Mouse (Mus musculus) limb, embryonic 10.5 days (tissue): ENCODE data around the gene 4930404N11Rik. TPM values are rescaled to one million over a fixed set of nuclear protein-coding genes. Genes with fewer than 3 reads are reported as not detected.

Source experiments
- DNase-seq: peaks from one replicate; pipeline ENCODE4 v3.0.0-alpha.2; 2017; ENCODE audit warnings: low spot score
- H3K27ac ChIP-seq: fragments of 300-500 bp; sonication (generic); 2 replicates; pipeline ENCODE4 v1.5.1; 2016; ENCODE audit warnings: mild to moderate bottlenecking
- H3K27me3 ChIP-seq: fragments of 300-500 bp; sonication (generic); 2 replicates; pipeline ENCODE4 v1.6.1; 2016; ENCODE audit warnings: low read depth, mild to moderate bottlenecking; ENCODE audit not compliant: poor library complexity, severe bottlenecking
- H3K36me3 ChIP-seq: fragments of 300-500 bp; sonication (generic); 2 replicates; pipeline ENCODE4 v1.6.1; 2016; ENCODE audit warnings: mild to moderate bottlenecking, moderate library complexity
- H3K4me1 ChIP-seq: fragments of 300-500 bp; sonication (generic); 2 replicates; pipeline ENCODE4 v1.6.1; 2016
- H3K4me3 ChIP-seq: fragments of 300-500 bp; sonication (generic); 2 replicates; pipeline ENCODE4 v1.5.1; 2016; ENCODE audit warnings: mild to moderate bottlenecking, moderate library complexity
- H3K9me3 ChIP-seq: fragments of 300-500 bp; sonication (generic); replicated peaks from 2 replicates; pipeline ENCODE4 v1.6.1; 2016; ENCODE audit warnings: mild to moderate bottlenecking
- WGBS: fragments of 180-500 bp; shearing (Covaris S2); methylation state at CpG from one replicate; pipeline ENCODE4 v1.1.7; 2016; 5-methylcytosine and 5-hydroxymethylcytosine counted together
- polyA plus RNA-seq: library from polyadenylated mRNA; unstranded; fragments of >200 nt; fragmentation: Nextera tagmentation; extraction: Ambion mirVana; gene quantifications from 2 replicates; pipeline ENCODE4 v1.2.1, GENCODE M21; 2016

Gene 4930404N11Rik
- polyA plus RNA-seq, 1 experiment from 2014 or later = 0.24 TPM

- 80% methylated on average over 4 of the region's 4 CpGs for WGBS
- peaks cover 30% of the 10 kb centered on the region for H3K27me3 ChIP-seq
These were observed 10.1 kb downstream of the 4930404N11Rik start for GRCm38 (mm10) chr10:81355533-81355932.

DNA sequence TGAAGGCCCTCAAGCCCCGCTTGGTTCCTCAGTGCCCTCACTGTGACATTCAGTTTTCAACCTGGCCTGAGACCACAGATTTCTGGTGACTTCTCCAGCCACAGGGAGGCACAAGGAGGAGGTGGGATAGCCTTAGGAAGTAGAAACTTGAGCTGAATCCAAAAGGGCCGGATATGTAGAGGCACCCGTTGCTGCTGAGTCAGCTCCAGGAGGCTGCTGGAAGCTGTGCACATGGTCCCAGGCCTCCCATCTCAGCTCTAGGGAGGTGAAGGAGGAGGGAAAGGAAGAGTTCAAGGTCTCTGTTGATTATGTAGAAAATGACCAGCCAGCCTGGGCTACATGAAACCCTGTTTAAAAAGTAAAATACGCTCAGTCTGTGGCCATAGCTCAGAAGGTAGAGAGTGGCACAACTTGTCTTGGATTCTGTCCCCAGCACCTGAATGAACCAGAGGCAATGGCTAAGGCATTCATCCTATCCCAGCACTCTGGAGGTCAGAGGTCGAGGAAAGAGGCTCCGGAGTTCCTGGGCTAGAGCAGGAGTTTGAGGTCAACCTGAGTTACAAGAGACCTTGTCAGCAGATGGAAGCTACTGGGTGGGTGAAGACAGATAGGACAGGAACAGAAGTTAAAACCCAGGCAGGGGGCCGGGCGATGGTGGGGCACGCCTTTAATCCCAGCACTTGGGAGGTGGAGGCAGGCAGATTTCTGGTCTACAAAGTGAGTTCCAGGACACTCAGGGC, 10.7 kb downstream of the 4930404N11Rik start:
- H3K4me3 ChIP-seq = no peak overlapping the region
- H3K27ac ChIP-seq = no peak overlapping the region
- peaks cover 30% of the 10 kb centered on the region for H3K27me3 ChIP-seq
- WGBS = 71% methylated on average over 9 of the region's 9 CpGs
- DNase-seq = no peak
- peaks cover 70% of the 10 kb centered on the region for H3K4me1 ChIP-seq
- H3K9me3 ChIP-seq = no peaks in the 10 kb centered on the region
- no peaks in the 10 kb centered on the region for H3K36me3 ChIP-seq

More at GRCm38 (mm10) chr10:81355533-81355932, 10.1 kb downstream of the 4930404N11Rik start:
- H3K27ac ChIP-seq = no peak overlapping the region
- DNase-seq = no peak
- H3K4me1 ChIP-seq = peaks cover 68% of the 10 kb centered on the region
- H3K9me3 ChIP-seq = no peaks in the 10 kb centered on the region
- no peaks in the 10 kb centered on the region for H3K36me3 ChIP-seq
- no peak overlapping the region for H3K4me3 ChIP-seq

DNA sequence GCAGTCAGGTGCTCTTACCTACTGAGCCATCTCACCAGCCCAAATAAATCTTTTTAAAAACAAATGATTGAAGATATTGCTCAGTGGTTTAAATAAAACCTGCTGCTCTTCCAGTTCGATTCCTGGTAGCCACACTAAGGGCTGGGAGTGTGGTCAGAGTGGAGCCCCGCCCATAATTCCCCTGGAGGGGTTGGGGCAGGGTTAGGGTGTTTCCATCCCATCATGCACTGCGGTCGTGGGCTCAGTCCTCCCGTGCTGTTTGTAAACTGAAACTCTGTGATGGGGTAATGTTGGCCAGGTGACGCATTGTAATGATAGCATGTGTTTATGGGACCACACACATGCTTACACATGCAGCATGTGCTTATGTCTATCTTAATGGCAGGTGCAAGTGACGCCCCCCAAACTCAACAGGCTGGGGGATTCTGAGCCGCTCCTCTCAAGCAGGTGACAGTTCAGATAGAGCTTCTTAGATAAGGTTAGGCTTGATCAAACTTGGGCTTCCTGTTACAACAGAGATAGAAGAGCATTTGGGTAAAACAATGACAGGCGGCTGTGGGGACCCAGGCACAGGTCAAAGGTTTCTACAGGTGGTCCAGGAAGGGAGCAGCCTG, 13.8 kb downstream of the 4930404N11Rik start:
- H3K27me3 ChIP-seq = peaks cover 27% of the 10 kb centered on the region
- H3K9me3 ChIP-seq = no peaks in the 10 kb centered on the region
- H3K4me1 ChIP-seq = peaks cover 69% of the 10 kb centered on the region
- no peak overlapping the region for H3K4me3 ChIP-seq
- WGBS = 24% methylated on average over 9 of the region's 9 CpGs
- peaks cover 20% of the 10 kb centered on the region for H3K36me3 ChIP-seq
- H3K27ac ChIP-seq = no peak overlapping the region
- DNase-seq = no peak

- peaks cover 25% of the 10 kb centered on the region for H3K27me3 ChIP-seq
- peak within 1 kb of the TSS; percentile 95 for H3K27ac ChIP-seq
- H3K36me3 ChIP-seq = peaks cover 27% of the 10 kb centered on the region
- peaks cover 75% of the 10 kb centered on the region for H3K4me1 ChIP-seq
- under 1% methylated on average over 54 of the region's 54 CpGs for WGBS
- DNase-seq = peak; percentile 99
- H3K4me3 ChIP-seq = peak within 1 kb of the TSS; percentile 97
- no peaks in the 10 kb centered on the region for H3K9me3 ChIP-seq
These were observed 15.1 kb downstream of the 4930404N11Rik start, which contains the start of gene Hmg20b for GRCm38 (mm10) chr10:81350351-81351063. Gene Hmg20b, minus strand, starts transcription at chr10:81350480.

- Histone ChIP-seq H3K4me1 (peaks cover 69% of the 10 kb centered on the region), H3K4me3 (peak overlapping the region; percentile 97)
These were observed 15.7 kb downstream of the 4930404N11Rik start for GRCm38 (mm10) chr10:81349961-81350350.

DNA sequence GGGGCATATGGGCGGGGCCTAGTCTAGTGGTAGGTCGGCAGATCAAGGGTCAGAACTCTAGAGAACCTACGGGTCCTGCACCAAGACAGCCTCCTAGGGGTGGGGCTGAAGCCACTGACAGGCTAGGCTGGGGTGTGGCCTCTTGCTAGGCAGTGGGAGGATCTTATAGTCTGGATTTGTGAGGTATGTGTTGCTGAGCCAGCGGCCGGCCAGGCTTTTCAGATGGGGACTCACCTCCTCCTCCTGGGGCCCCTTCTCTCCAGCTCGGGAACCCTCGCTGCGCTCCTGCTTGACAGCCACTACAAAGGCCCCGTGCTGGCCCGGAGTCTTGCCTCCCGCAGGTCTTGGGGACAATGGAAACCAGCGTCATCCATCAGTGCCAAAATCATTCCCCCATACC, 16.5 kb downstream of the 4930404N11Rik start:
- WGBS = 6% methylated on average over 12 of the region's 12 CpGs
- no peak for DNase-seq
- Histone ChIP-seq H3K4me3 (peak overlapping the region; percentile 97), H3K36me3 (peaks cover 32% of the 10 kb centered on the region), H3K27me3 (peaks cover 39% of the 10 kb centered on the region), H3K27ac (peak overlapping the region; percentile 95), H3K4me1 (peaks cover 61% of the 10 kb centered on the region), H3K9me3 (no peaks in the 10 kb centered on the region)

More at GRCm38 (mm10) chr10:81349961-81350350, 15.7 kb downstream of the 4930404N11Rik start:
- Histone ChIP-seq H3K27me3 (peaks cover 31% of the 10 kb centered on the region), H3K36me3 (peaks cover 32% of the 10 kb centered on the region), H3K9me3 (no peaks in the 10 kb centered on the region), H3K27ac (peak overlapping the region; percentile 95)
- no peak for DNase-seq
- WGBS = under 1% methylated on average over 29 of the region's 29 CpGs

DNA sequence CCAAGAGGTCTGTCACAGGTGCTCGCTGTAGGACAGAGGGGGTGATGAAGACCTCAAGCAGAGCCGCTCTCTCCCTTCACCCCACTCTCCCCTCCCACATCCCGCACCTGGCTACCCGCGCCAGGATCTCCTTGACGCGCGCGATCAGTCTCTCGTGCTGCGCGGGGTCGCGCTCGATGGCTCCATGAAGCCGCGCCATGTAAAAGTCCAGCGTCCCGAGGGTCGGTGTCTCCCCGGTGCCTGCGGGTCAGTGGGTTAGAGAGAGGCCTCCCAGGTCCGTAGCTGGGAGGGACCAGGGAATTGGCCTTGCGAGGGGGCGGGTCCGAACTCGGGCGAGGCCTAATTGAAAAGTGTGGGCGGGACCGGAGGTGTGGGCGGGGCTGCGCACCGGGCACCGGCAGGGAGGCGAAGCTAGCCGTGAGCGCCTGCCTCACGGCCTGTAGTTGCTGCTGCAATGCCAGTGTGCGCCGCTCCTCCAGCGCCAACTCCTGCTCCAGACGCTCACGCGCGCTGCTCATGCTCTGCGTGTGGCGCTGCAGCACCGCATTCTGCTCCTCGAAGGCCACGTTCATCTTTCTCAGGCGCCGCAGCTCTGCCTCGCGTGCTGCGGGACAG, 19.1 kb downstream of the 4930404N11Rik start:
- Histone ChIP-seq H3K27ac (peak overlapping the region; percentile 38), H3K27me3 (peaks cover 64% of the 10 kb centered on the region), H3K4me3 (peak overlapping the region; percentile 47), H3K9me3 (no peaks in the 10 kb centered on the region), H3K36me3 (peaks cover 32% of the 10 kb centered on the region), H3K4me1 (peaks cover 59% of the 10 kb centered on the region)
- peak; percentile 84 for DNase-seq
- WGBS = 4% methylated on average over 55 of the region's 55 CpGs

- WGBS = 88% methylated on average over 4 of the region's 4 CpGs
- DNase-seq = no peak
- Histone ChIP-seq H3K27me3 (peaks cover 78% of the 10 kb centered on the region), H3K27ac (no peak overlapping the region), H3K9me3 (no peaks in the 10 kb centered on the region), H3K4me1 (peaks cover 58% of the 10 kb centered on the region), H3K36me3 (peaks cover 32% of the 10 kb centered on the region), H3K4me3 (peak overlapping the region; percentile 11; the same call in 1 of the 2 replicates)
These were observed 20.5 kb downstream of the 4930404N11Rik start for GRCm38 (mm10) chr10:81345162-81345534.

GRCm38 (mm10) chr10:81344421-81345161, 21.0 kb downstream of the 4930404N11Rik start:
- Histone ChIP-seq H3K27ac (no peak overlapping the region), H3K4me1 (peaks cover 53% of the 10 kb centered on the region), H3K9me3 (no peaks in the 10 kb centered on the region), H3K27me3 (peaks cover 82% of the 10 kb centered on the region), H3K4me3 (peak overlapping the region; percentile 11; the same call in 1 of the 2 replicates), H3K36me3 (peaks cover 32% of the 10 kb centered on the region)
- DNase-seq = no peak
- 58% methylated on average over 8 of the region's 8 CpGs for WGBS

DNA sequence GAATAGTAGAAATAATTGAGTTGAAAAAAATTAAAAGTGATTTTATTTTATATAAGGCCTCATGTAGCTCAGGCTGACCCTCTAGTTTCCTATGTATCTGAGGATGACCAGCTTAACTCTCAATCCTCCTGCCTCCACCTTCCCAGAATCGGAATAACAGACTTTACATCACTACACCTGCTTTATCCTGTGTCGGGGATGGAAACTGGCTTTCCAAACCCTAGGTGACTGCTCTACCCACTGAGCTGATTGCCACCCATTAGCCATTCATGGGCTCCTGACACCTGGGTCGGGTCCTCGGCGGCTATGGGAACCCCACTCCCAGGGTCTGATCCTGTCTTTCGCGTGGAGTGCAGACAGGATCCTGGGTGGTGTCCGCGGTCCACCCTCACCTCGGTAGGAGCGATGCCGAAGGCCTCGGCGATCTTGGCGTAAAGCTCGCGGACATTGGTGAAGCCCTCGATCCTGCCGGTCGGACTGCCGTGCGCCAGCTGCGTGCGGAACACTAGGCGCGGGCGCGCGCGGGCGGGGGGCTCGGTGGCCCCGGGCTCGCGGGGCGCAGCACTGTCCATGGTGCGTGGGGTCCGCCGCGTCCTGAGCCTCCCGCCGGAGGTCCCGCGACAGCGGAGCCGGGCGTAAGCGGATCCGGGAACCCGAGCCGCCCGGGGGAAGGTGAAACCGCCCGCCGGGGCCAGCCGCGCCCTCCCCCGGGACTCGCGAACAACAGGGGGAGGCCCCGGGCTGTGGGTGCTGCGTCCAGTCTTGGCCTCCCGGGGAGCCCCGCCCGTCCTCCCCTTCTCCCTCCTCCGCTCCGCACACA, 22.7 kb downstream of the 4930404N11Rik start, which contains the start of gene Gipc3:
Gipc3 (minus strand) TSS at position 581 of the 820 bp plus-strand sequence.
- H3K4me3 ChIP-seq = peak within 1 kb of the TSS; percentile 54
- H3K27ac ChIP-seq = peak within 1 kb of the TSS; percentile 58; the same call in 1 of the 2 replicates
- peaks cover 20% of the 10 kb centered on the region for H3K36me3 ChIP-seq
- peaks cover 87% of the 10 kb centered on the region for H3K27me3 ChIP-seq
- DNase-seq = no peak
- peaks cover 41% of the 10 kb centered on the region for H3K4me1 ChIP-seq
- no peaks in the 10 kb centered on the region for H3K9me3 ChIP-seq
- WGBS = 7% methylated on average over 67 of the region's 67 CpGs

DNA sequence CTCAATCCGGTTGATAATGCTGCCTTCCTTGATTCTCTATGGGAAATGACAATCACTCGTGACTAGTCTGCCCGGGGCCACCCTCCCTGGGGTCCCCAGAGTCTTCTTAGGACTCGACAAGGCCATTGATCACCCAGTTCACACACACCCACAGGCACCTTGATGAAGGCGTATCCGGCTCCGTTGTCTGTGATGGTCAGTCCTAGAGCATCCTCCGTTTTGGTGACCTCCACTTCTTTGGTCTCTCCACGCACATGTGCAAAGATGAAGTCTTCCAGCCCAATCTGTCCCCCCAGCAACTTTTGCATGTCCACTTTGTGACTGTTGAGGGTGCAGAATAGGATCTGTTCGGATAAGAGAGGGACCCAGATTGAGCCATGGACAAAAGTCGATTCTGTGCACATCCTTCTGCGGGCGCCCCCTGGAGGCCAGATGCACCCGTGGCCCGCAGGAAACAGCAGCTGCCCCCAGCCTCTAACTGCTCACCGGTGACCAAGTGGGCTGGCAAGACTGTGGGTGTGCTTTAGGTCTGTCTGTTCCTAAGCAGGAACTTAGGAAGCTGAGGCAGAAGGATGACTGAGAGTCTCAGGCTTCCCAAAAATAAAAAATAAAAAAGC, 24.2 kb downstream of the 4930404N11Rik start:
- WGBS = 34% methylated on average over 16 of the region's 16 CpGs
- Histone ChIP-seq H3K4me1 (peaks cover 28% of the 10 kb centered on the region), H3K27me3 (peaks cover 85% of the 10 kb centered on the region), H3K4me3 (no peak overlapping the region), H3K9me3 (no peaks in the 10 kb centered on the region), H3K36me3 (peaks cover 12% of the 10 kb centered on the region), H3K27ac (no peak overlapping the region)
- peak; percentile 87 for DNase-seq
